Mouse (Mus musculus) liver, adult 2 months (tissue): ENCODE data around the gene Fam120a. TPM values are rescaled to one million over a fixed set of nuclear protein-coding genes. Genes with fewer than 3 reads are reported as not detected.
A peak's percentile ranks its signal among the peaks of the same experiment; 100 is the strongest.

ENCODE experiments used
- DNase-seq: peaks from one replicate; pipeline ENCODE4 v3.0.0-alpha.2; 2011; ENCODE audit warnings: low read depth, low spot score; ENCODE audit errors: extremely low read depth
- H3K27ac ChIP-seq: fragments of 200-500 bp; replicated peaks from 2 replicates; pipeline ENCODE4 v1.5.1; 2012; ENCODE audit warnings: low read depth, mild to moderate bottlenecking, control low read depth, inconsistent platforms, low read length; ENCODE audit not compliant: insufficient read depth
- H3K27me3 ChIP-seq: fragments of 200-500 bp; 2 replicates; pipeline ENCODE4 v1.6.1; 2012; ENCODE audit warnings: mild to moderate bottlenecking, moderate library complexity, low read length, inconsistent platforms; ENCODE audit not compliant: control insufficient read depth, insufficient read depth
- H3K36me3 ChIP-seq: fragments of 200-500 bp; 2 replicates; pipeline ENCODE4 v1.6.1; 2012; ENCODE audit warnings: low read length, inconsistent platforms; ENCODE audit not compliant: control insufficient read depth, insufficient read depth
- H3K4me1 ChIP-seq: fragments of 200-500 bp; 2 replicates; pipeline ENCODE4 v1.6.1; 2011; ENCODE audit warnings: low read length; ENCODE audit not compliant: control insufficient read depth, insufficient read depth
- H3K4me3 ChIP-seq: fragments of 200-500 bp; 2 replicates; pipeline ENCODE4 v1.5.1; 2011; ENCODE audit warnings: low read depth, mild to moderate bottlenecking, control low read depth, low read length, moderate library complexity; ENCODE audit not compliant: insufficient read depth
- H3K79me2 ChIP-seq: fragments of 200-500 bp; 2 replicates; pipeline ENCODE4 v1.6.1; 2012; ENCODE audit warnings: inconsistent platforms, mild to moderate bottlenecking, low read length, moderate library complexity; ENCODE audit not compliant: control insufficient read depth, insufficient read depth
- H3K9ac ChIP-seq: fragments of 200-500 bp; 2 replicates; pipeline ENCODE4 v1.6.1; 2012; ENCODE audit warnings: low read depth, mild to moderate bottlenecking, control low read depth, inconsistent platforms, low read length
- CTCF ChIP-seq: fragments of 200-500 bp; IDR thresholded peaks from 2 replicates; pipeline ENCODE4 v1.5.1; 2011; ENCODE audit warnings: low read depth, low read length, control low read depth
- POLR2A ChIP-seq: fragments of 200-500 bp; IDR thresholded peaks from 2 replicates; pipeline ENCODE4 v1.6.1; 2011; ENCODE audit warnings: low read length, control low read depth; ENCODE audit not compliant: insufficient read depth; ENCODE audit errors: extremely low read depth
- WGBS: fragments of 180-500 bp; shearing (Covaris S2); methylation state at CpG from one replicate; pipeline ENCODE4 v1.1.7; 2018; 5-methylcytosine and 5-hydroxymethylcytosine counted together
- polyA plus RNA-seq: library from polyadenylated mRNA; depleted of rRNA; stranded (reverse); fragments of >200 nt; gene quantifications from 2 replicates; pipeline ENCODE4 v1.2.3, GENCODE M21; 2012
- total RNA-seq: library from RNA; depleted of rRNA; stranded (reverse); fragments of >200 nt; gene quantifications from 2 replicates; pipeline ENCODE4 v1.2.3, GENCODE M21; 2014

Gene Fam120a
- total and polyA plus RNA-seq, 2 experiments = 40.1 to 45.1 TPM

DNA sequence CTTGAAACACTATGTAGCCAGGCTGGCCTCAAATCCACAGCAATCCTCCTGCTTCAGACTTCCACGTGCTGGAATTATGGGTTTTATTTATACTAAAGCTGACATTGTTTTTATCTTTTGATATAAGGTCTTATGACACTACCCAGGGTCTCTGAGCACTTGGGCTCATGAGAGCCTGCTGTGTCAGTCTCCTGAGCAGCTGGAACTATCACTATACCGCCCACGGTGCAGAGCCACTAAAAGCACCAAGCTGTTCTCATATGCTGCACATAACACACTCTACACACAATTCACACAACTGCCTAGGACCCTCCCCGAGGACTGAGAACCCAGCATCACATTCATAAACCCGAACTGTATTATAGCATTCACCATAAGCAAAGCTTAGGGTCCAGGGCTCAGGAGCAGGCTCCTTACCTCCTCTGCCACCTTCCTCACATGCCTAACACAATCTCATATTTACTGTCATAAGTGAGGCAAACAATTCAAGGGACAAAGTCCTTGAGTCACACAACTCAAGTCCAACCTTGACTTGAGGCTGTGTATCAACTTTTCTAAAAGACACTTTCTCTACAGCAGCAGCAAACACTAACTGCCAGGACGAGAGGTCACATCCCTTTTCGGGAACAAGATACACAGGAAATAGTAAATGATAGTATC lies 47.9 kb downstream of the Fam120a start:
- peak; percentile 69 for DNase-seq
- H3K36me3 ChIP-seq = peaks cover 33% of the 10 kb centered on the region
- no peaks in the 10 kb centered on the region for H3K27me3 ChIP-seq
- WGBS = 58% methylated on average over 7 of the region's 7 CpGs
- H3K79me2 ChIP-seq = peaks cover 13% of the 10 kb centered on the region; the same call in 1 of the 2 replicates
- no peak for TF ChIP-seq CTCF
- no peak for TF ChIP-seq POLR2A
- peaks cover 38% of the 10 kb centered on the region for H3K4me1 ChIP-seq
- peak overlapping the region; percentile 41 for H3K27ac ChIP-seq
- H3K4me3 ChIP-seq = no peak overlapping the region
- no peak overlapping the region for H3K9ac ChIP-seq

DNA sequence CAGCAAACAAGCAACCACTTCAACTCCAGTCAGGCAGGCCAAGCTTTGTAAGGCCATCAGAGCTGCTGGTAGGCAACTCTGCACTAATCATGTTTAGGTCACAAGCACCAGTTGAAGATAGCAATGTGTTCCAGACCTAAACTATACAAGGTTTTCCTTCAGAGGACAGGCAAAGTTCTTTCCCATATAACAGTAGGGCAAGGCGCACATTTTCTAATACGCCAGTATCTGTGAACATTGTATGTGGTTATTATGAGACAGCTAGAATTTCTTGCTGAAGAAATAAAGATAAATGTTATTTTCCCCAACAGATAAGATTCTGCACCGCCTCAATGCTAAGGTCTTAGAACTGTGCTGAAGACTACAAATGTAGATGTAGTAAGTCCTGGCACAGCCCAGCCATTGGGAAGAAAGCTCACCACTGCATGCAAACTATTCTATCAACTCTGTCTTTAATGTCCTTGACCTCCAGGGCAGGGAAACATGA lies 50.7 kb downstream of the Fam120a start:
- no peak overlapping the region for H3K9ac ChIP-seq
- H3K4me3 ChIP-seq = no peak overlapping the region
- H3K27me3 ChIP-seq = no peaks in the 10 kb centered on the region
- no peak for TF ChIP-seq POLR2A
- no peak for TF ChIP-seq CTCF
- H3K79me2 ChIP-seq = peaks cover 18% of the 10 kb centered on the region; the same call in 1 of the 2 replicates
- H3K36me3 ChIP-seq = peaks cover 39% of the 10 kb centered on the region
- DNase-seq = no peak
- no peak overlapping the region for H3K27ac ChIP-seq
- peaks cover 29% of the 10 kb centered on the region for H3K4me1 ChIP-seq
- WGBS = 96% methylated on average over 3 of the region's 3 CpGs

DNA sequence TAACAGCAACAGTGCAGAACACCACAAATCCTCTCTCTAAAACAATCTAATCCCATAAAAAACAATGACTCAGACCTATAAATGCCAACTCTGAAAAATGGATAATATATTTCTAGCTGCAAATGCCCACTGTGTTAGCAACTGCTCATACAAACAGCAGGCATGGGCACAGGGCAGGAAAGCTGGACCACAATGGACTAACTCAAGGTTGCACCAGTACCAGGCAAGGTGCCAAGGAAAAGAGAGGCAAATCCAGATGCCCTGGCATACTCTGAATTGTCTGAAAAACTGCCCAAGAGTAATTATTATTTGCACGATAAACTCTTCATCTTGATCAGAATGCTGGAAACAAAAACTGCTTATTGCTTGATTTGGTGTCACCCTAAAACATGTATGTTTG lies 54.1 kb downstream of the Fam120a start:
- peaks cover 29% of the 10 kb centered on the region for H3K36me3 ChIP-seq

DNA sequence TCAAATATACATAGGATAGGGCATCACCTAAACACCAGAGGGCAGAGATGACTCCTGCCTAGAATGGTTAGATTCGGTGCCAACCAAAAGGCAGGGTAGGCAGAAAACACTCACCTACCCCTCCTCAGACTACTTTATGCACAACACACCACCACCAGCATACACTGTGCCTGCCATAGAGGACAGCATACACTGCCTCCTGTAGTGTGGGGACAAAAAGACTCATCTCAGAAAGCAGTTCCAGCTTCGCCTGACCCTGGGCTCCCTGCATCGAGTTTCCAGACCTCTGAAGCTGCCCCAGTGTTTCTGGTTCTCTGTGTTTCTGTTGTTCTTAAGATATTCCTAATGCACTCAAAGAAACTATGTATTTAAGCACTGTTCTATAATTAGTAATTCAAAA lies 54.7 kb downstream of the Fam120a start:
- WGBS = 79% methylated on average over 3 of the region's 3 CpGs
- TF ChIP-seq POLR2A (no peak), CTCF (no peak)

More for the DNA sequence above, 54.1 kb downstream of the Fam120a start:
- H3K27me3 ChIP-seq = no peaks in the 10 kb centered on the region
- no peak overlapping the region for H3K9ac ChIP-seq
- H3K4me1 ChIP-seq = peaks cover 21% of the 10 kb centered on the region
- peaks cover 17% of the 10 kb centered on the region; the same call in 1 of the 2 replicates for H3K79me2 ChIP-seq
- 17% methylated on average over 1 of the region's 1 CpGs for WGBS
- DNase-seq = peak; percentile 89
- no peak overlapping the region for H3K4me3 ChIP-seq
- TF ChIP-seq CTCF (no peak), POLR2A (no peak)
- H3K27ac ChIP-seq = no peak overlapping the region

DNA sequence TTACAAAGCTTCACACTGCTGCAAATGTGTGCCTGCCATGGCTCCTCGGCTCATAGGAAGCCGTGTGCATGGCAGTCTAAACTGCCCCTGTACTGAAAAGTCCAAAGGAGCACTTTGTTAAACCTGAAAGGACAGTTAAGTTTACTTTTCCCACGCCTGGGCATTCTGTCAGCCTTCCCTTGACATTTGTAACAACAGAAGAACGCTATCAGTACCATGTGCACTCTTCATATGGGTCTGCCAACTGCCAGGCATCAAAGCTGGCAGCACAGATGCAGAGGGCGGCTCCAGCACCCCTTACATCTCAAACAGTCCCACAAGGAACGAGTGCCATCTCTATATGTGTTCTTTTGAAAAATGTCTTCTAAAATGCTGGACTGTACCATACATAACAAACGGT lies 56.4 kb downstream of the Fam120a start:
- Histone ChIP-seq H3K27ac (peak overlapping the region; percentile 7), H3K79me2 (peaks cover 15% of the 10 kb centered on the region; the same call in 1 of the 2 replicates), H3K4me1 (peaks cover 19% of the 10 kb centered on the region), H3K27me3 (no peaks in the 10 kb centered on the region), H3K4me3 (no peak overlapping the region), H3K36me3 (peaks cover 25% of the 10 kb centered on the region), H3K9ac (no peak overlapping the region)
- WGBS = 29% methylated on average over 7 of the region's 7 CpGs
- no peak for TF ChIP-seq POLR2A
- no peak for TF ChIP-seq CTCF
- peak; percentile 99 for DNase-seq

More for the DNA sequence above, 54.7 kb downstream of the Fam120a start:
- H3K36me3 ChIP-seq = peaks cover 31% of the 10 kb centered on the region
- H3K79me2 ChIP-seq = peaks cover 17% of the 10 kb centered on the region; the same call in 1 of the 2 replicates
- no peak overlapping the region for H3K27ac ChIP-seq
- no peak overlapping the region for H3K9ac ChIP-seq
- H3K4me3 ChIP-seq = no peak overlapping the region
- no peak for DNase-seq
- H3K27me3 ChIP-seq = no peaks in the 10 kb centered on the region
- H3K4me1 ChIP-seq = peaks cover 21% of the 10 kb centered on the region

DNA sequence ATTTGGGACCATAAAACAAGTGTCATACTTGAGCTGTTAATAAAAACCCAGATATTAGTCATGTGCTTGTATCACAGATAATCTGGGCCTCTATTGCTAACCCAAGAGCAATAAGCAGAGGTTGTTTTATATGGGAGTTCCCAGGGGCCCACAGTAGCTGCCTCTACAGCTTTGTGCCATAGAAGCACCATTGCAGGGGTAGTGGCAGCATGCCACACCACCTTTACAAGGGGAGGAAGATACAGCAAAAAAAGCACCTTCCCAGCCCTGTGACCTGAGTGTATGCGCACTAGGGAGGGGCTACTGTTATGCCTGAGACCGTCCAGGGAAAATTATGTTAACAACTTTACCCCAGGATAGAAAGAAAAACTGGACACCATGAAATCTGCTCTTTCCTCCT lies 62.4 kb downstream of the Fam120a start:
- WGBS = 100% methylated on average over 2 of the region's 2 CpGs

More for the DNA sequence above, 62.4 kb downstream of the Fam120a start:
- Histone ChIP-seq H3K27me3 (no peaks in the 10 kb centered on the region), H3K4me3 (no peak overlapping the region), H3K9ac (no peak overlapping the region), H3K27ac (no peak overlapping the region), H3K36me3 (peaks cover 48% of the 10 kb centered on the region), H3K4me1 (peaks cover 4% of the 10 kb centered on the region), H3K79me2 (peaks cover 12% of the 10 kb centered on the region; the same call in 1 of the 2 replicates)
- DNase-seq = no peak
- TF ChIP-seq POLR2A (no peak), CTCF (no peak)
